Mouse (Mus musculus) olfactory bulb, adult 2 months (tissue): ENCODE data around the gene Farp1.

ENCODE experiments used
- CTCF ChIP-seq: fragments of 200-500 bp; IDR thresholded peaks from 2 replicates; pipeline ENCODE4 v1.5.1; 2012; ENCODE audit warnings: low read depth, mild to moderate bottlenecking, low read length, moderate library complexity; ENCODE audit not compliant: insufficient read depth
- POLR2A ChIP-seq: fragments of 200-500 bp; IDR thresholded peaks from 2 replicates; pipeline ENCODE4 v1.6.1; 2012; ENCODE audit warnings: mild to moderate bottlenecking, low read depth, low read length, moderate library complexity; ENCODE audit not compliant: insufficient read depth

GRCm38 (mm10) chr14:121201178-121201577 is 166.2 kb downstream of the Farp1 start:
- TF ChIP-seq POLR2A: no peak
- TF ChIP-seq CTCF: no peak
